Mouse (Mus musculus) brain, embryonic 14.5 days (tissue): Measurements from ENCODE around the gene Barx2.

Experiments
- CTCF ChIP-seq: fragments of 200-500 bp; IDR thresholded peaks from 2 replicates; pipeline ENCODE4 v1.5.1; 2012; ENCODE audit warnings: inconsistent platforms, mild to moderate bottlenecking, moderate library complexity, borderline replicate concordance; ENCODE audit not compliant: insufficient read depth, insufficient read length; ENCODE audit errors: extremely low read depth
- POLR2A ChIP-seq: fragments of 200-500 bp; IDR thresholded peaks from 2 replicates; pipeline ENCODE4 v1.6.1; 2012; ENCODE audit warnings: mild to moderate bottlenecking, inconsistent platforms, borderline replicate concordance; ENCODE audit not compliant: poor library complexity, insufficient read depth, insufficient read length, severe bottlenecking; ENCODE audit errors: extremely low read depth

GRCm38 (mm10) chr9:31886258-31886657, 27.0 kb downstream of the Barx2 start:
- TF ChIP-seq CTCF = no peak
- TF ChIP-seq POLR2A = no peak
